Mouse (Mus musculus) CH12.LX (cell line): ENCODE measurements around the gene Klhl9. TPM values are rescaled to one million over a fixed set of nuclear protein-coding genes. Genes with fewer than 3 reads are reported as not detected.
A peak's percentile ranks its signal among the peaks of the same experiment; 100 is the strongest.

Experiments
- DNase-seq: peaks from one replicate; pipeline ENCODE4 v3.0.0-alpha.2; 2013; ENCODE audit errors: extremely low read depth
- H3K27ac ChIP-seq: 2 replicates; pipeline ENCODE4 v1.5.1; 2012; ENCODE audit warnings: low read depth, mild to moderate bottlenecking, control low read depth, moderate library complexity; ENCODE audit not compliant: insufficient read depth
- H3K27me3 ChIP-seq: replicated peaks from 2 replicates; pipeline ENCODE3; 2012; ENCODE audit warnings: inconsistent platforms
- H3K36me3 ChIP-seq, 2 experiments: replicated peaks in 1 of 2; 2 replicates each; pipeline versions ENCODE3 to v1.6.1; 2012; ENCODE audit warnings: inconsistent platforms in 1 of 2, low read length in 1 of 2, mild to moderate bottlenecking in 1 of 2, mixed read lengths in 1 of 2, moderate library complexity in 1 of 2; ENCODE audit not compliant: control insufficient read depth in 1 of 2, insufficient read depth in 1 of 2
- H3K4me1 ChIP-seq, 2 experiments: 2 replicates each; pipeline ENCODE4 v1.6.1; 2012; ENCODE audit warnings: inconsistent platforms in 1 of 2, moderate library complexity in 1 of 2; ENCODE audit not compliant: insufficient read depth in 2 of 2, control insufficient read depth in 1 of 2
- H3K4me2 ChIP-seq: 2 replicates; pipeline ENCODE4 v1.6.1; 2012; ENCODE audit warnings: low read depth, mild to moderate bottlenecking, control low read depth; ENCODE audit not compliant: poor library complexity, insufficient read depth, severe bottlenecking
- H3K4me3 ChIP-seq, 3 experiments: fragments of 150-350 bp in 1 of 3; sonication (generic) in 1 of 3; replicated peaks in 1 of 3; 2 replicates each; pipeline versions ENCODE3 to v1.5.1; 2011 to 2012; ENCODE audit warnings: low read depth in 2 of 3, low read length in 2 of 3, mild to moderate bottlenecking in 2 of 3, moderate library complexity in 2 of 3, control low read depth in 1 of 3, improper control_type of control experiment in 1 of 3, inconsistent platforms in 1 of 3, mixed read lengths in 1 of 3; ENCODE audit not compliant: poor library complexity in 1 of 3
- H3K79me2 ChIP-seq: replicated peaks from 2 replicates; pipeline ENCODE4 v1.6.1; 2012; ENCODE audit warnings: mild to moderate bottlenecking, moderate library complexity; ENCODE audit not compliant: control insufficient read depth, poor library complexity, insufficient read depth, severe bottlenecking; ENCODE audit errors: extremely low read depth
- H3K9ac ChIP-seq: 2 replicates; pipeline ENCODE4 v1.6.1; 2012; ENCODE audit warnings: low read depth, mild to moderate bottlenecking, control low read depth, moderate library complexity; ENCODE audit not compliant: insufficient read depth
- H3K9me3 ChIP-seq: replicated peaks from 2 replicates; pipeline ENCODE3; 2012; ENCODE audit warnings: low read length, inconsistent platforms, mixed read lengths
- BHLHE40 ChIP-seq: IDR thresholded peaks from 2 replicates; pipeline ENCODE4 v1.6.1; 2011; ENCODE audit warnings: mild to moderate bottlenecking, low read depth, low read length, improper control_type of control experiment
- CHD1 ChIP-seq: IDR thresholded peaks from 2 replicates; pipeline ENCODE4 v1.6.1; 2012; ENCODE audit warnings: low read depth, low read length, improper control_type of control experiment, inconsistent platforms
- CHD2 ChIP-seq: IDR thresholded peaks from 2 replicates; pipeline ENCODE4 v1.6.1; 2011; ENCODE audit warnings: low read length, improper control_type of control experiment
- CTCF ChIP-seq, 2 experiments: IDR thresholded peaks in 1 of 2; conservative IDR thresholded peaks in 1 of 2; 2 replicates each; pipeline ENCODE4 v1.5.1; 2011 to 2012; ENCODE audit warnings: low read depth in 2 of 2, low read length in 2 of 2, improper control_type of control experiment in 1 of 2, inconsistent platforms in 1 of 2, mild to moderate bottlenecking in 1 of 2, moderate library complexity in 1 of 2
- E2F4 ChIP-seq: IDR thresholded peaks from 2 replicates; pipeline ENCODE4 v1.6.1; 2011; ENCODE audit warnings: low read depth, low read length, improper control_type of control experiment; ENCODE audit not compliant: insufficient replicate concordance
- ELF1 ChIP-seq: IDR thresholded peaks from 2 replicates; pipeline ENCODE4 v1.6.1; 2014; ENCODE audit warnings: low read depth, mild to moderate bottlenecking, inconsistent platforms, low read length, improper control_type of control experiment
- EP300 ChIP-seq: IDR thresholded peaks from 2 replicates; pipeline ENCODE4 v1.6.1; 2011; ENCODE audit warnings: low read length, improper control_type of control experiment
- ETS1 ChIP-seq: conservative IDR thresholded peaks from 2 replicates; pipeline ENCODE4 v1.6.1; 2012; ENCODE audit warnings: low read depth, mild to moderate bottlenecking, inconsistent platforms, low read length, improper control_type of control experiment, moderate library complexity
- GABPA ChIP-seq: IDR thresholded peaks from 2 replicates; pipeline ENCODE4 v1.6.1; 2012; ENCODE audit warnings: low read depth, low read length, improper control_type of control experiment, inconsistent platforms; ENCODE audit not compliant: insufficient replicate concordance
- HCFC1 ChIP-seq: IDR thresholded peaks from 2 replicates; pipeline ENCODE4 v1.6.1; 2012; ENCODE audit warnings: low read depth, mild to moderate bottlenecking, inconsistent platforms, low read length, improper control_type of control experiment
- IRF4 ChIP-seq: IDR thresholded peaks from 2 replicates; pipeline ENCODE4 v1.6.1; 2014; ENCODE audit warnings: low read depth, mild to moderate bottlenecking, inconsistent platforms, low read length, improper control_type of control experiment
- JUN ChIP-seq: IDR thresholded peaks from 2 replicates; pipeline ENCODE4 v1.6.1; 2011; ENCODE audit warnings: low read depth, mild to moderate bottlenecking, low read length, improper control_type of control experiment, moderate library complexity; ENCODE audit not compliant: insufficient read depth
- JUND ChIP-seq: conservative IDR thresholded peaks from 2 replicates; pipeline ENCODE4 v1.6.1; 2011; ENCODE audit warnings: low read depth, low read length, improper control_type of control experiment
- KAT2A ChIP-seq: IDR thresholded peaks from 2 replicates; pipeline ENCODE4 v1.6.1; 2012; ENCODE audit warnings: low read length, improper control_type of control experiment, inconsistent platforms; ENCODE audit not compliant: insufficient replicate concordance
- MAFK ChIP-seq: IDR thresholded peaks from 2 replicates; pipeline ENCODE4 v1.6.1; 2011; ENCODE audit warnings: low read length, improper control_type of control experiment; ENCODE audit not compliant: insufficient replicate concordance
- MAX ChIP-seq: IDR thresholded peaks from 2 replicates; pipeline ENCODE4 v1.6.1; 2011; ENCODE audit warnings: low read length, improper control_type of control experiment
- MAZ ChIP-seq: IDR thresholded peaks from 2 replicates; pipeline ENCODE4 v1.6.1; 2012; ENCODE audit warnings: low read depth, mild to moderate bottlenecking, inconsistent platforms, low read length, improper control_type of control experiment, moderate library complexity
- MEF2A ChIP-seq: IDR thresholded peaks from 2 replicates; pipeline ENCODE4 v1.6.1; 2014; ENCODE audit warnings: low read depth, mild to moderate bottlenecking, inconsistent platforms, low read length, improper control_type of control experiment, borderline replicate concordance
- MXI1 ChIP-seq: IDR thresholded peaks from 2 replicates; pipeline ENCODE4 v1.6.1; 2011; ENCODE audit warnings: mild to moderate bottlenecking, low read depth, low read length, improper control_type of control experiment
- MYC ChIP-seq: IDR thresholded peaks from 2 replicates; pipeline ENCODE4 v1.6.1; 2011; ENCODE audit warnings: low read depth, mild to moderate bottlenecking, improper control_type of control experiment, low read length
- NELFE ChIP-seq: IDR thresholded peaks from 2 replicates; pipeline ENCODE4 v1.6.1; 2011; ENCODE audit warnings: low read depth, low read length, improper control_type of control experiment
- NRF1 ChIP-seq: IDR thresholded peaks from 2 replicates; pipeline ENCODE4 v1.6.1; 2014; ENCODE audit warnings: low read depth, mild to moderate bottlenecking, inconsistent platforms, low read length, improper control_type of control experiment, moderate library complexity
- PAX5 ChIP-seq: IDR thresholded peaks from 2 replicates; pipeline ENCODE4 v1.6.1; 2012; ENCODE audit warnings: low read length, inconsistent platforms, mixed read lengths
- POLR2A ChIP-seq: IDR thresholded peaks from 2 replicates; pipeline ENCODE4 v1.6.1; 2011; ENCODE audit warnings: low read depth, mild to moderate bottlenecking, improper control_type of control experiment, low read length
- POLR2AphosphoS2 ChIP-seq: IDR thresholded peaks from 2 replicates; pipeline ENCODE4 v1.6.1; 2011; ENCODE audit warnings: low read depth, low read length, improper control_type of control experiment
- RAD21 ChIP-seq: IDR thresholded peaks from 2 replicates; pipeline ENCODE4 v1.6.1; 2011; ENCODE audit warnings: low read depth, mild to moderate bottlenecking, low read length, improper control_type of control experiment, moderate library complexity
- RCOR1 ChIP-seq: conservative IDR thresholded peaks from 2 replicates; pipeline ENCODE4 v1.6.1; 2012; ENCODE audit warnings: low read depth, mild to moderate bottlenecking, inconsistent platforms, low read length, improper control_type of control experiment
- SIN3A ChIP-seq: IDR thresholded peaks from 2 replicates; pipeline ENCODE4 v1.6.1; 2012; ENCODE audit warnings: low read length, improper control_type of control experiment, inconsistent platforms
- SMC3 ChIP-seq: IDR thresholded peaks from 2 replicates; pipeline ENCODE4 v1.6.1; 2011; ENCODE audit warnings: low read depth, low read length, improper control_type of control experiment
- TBP ChIP-seq: conservative IDR thresholded peaks from 2 replicates; pipeline ENCODE4 v1.6.1; 2011; ENCODE audit warnings: low read depth, low read length, improper control_type of control experiment
- TCF12 ChIP-seq: IDR thresholded peaks from 2 replicates; pipeline ENCODE4 v1.6.1; 2014; ENCODE audit warnings: low read depth, mild to moderate bottlenecking, inconsistent platforms, low read length, improper control_type of control experiment
- USF1 ChIP-seq: IDR thresholded peaks from 2 replicates; pipeline ENCODE4 v1.6.1; 2014; ENCODE audit warnings: low read depth, mild to moderate bottlenecking, inconsistent platforms, low read length, improper control_type of control experiment
- USF2 ChIP-seq: conservative IDR thresholded peaks from 2 replicates; pipeline ENCODE4 v1.6.1; 2011; ENCODE audit warnings: low read depth, low read length, improper control_type of control experiment
- ZC3H11A ChIP-seq: IDR thresholded peaks from 2 replicates; pipeline ENCODE4 v1.6.1; 2012; ENCODE audit warnings: low read depth, mild to moderate bottlenecking, inconsistent platforms, low read length, improper control_type of control experiment
- ZKSCAN1 ChIP-seq: IDR thresholded peaks from 2 replicates; pipeline ENCODE4 v1.6.1; 2012; ENCODE audit warnings: low read depth, inconsistent platforms, low read length, improper control_type of control experiment, borderline replicate concordance
- ZMIZ1 ChIP-seq: IDR thresholded peaks from 2 replicates; pipeline ENCODE4 v1.6.1; 2012; ENCODE audit warnings: low read depth, mild to moderate bottlenecking, inconsistent platforms, low read length, improper control_type of control experiment
- ZNF384 ChIP-seq: IDR thresholded peaks from 2 replicates; pipeline ENCODE4 v1.6.1; 2012; ENCODE audit warnings: low read depth, low read length, improper control_type of control experiment, inconsistent platforms
- dilution Hi-C: fragments of 300-500 bp; cut with MboI; formaldehyde crosslinking; loops from 2 replicates; pipeline ENCODE4 v1.14.3; 2020; ENCODE audit warnings: low sequenced_read_pairs; ENCODE audit not compliant: extremely low pct_unique_long_range_greater_than_20kb, extremely low pct_ligation_motif_present
- in situ Hi-C: fragments of 300-500 bp; cut with MboI; formaldehyde crosslinking; loops from 3 replicates; pipeline ENCODE4 v1.14.3; 2019; ENCODE audit warnings: low sequenced_read_pairs, low pct_ligation_motif_present, low pct_unique_long_range_greater_than_20kb, mixed read lengths
- polyA plus RNA-seq: library from polyadenylated mRNA; unstranded; fragments of >175 nt; gene quantifications from 2 replicates; pipeline ENCODE4 v1.2.1, GENCODE M21; 2012; ENCODE audit warnings: low read depth; ENCODE audit not compliant: insufficient read length
- total RNA-seq, 2 experiments: library from RNA; depleted of rRNA; stranded (reverse); fragments of 300-350 nt in 1 of 2; fragments of >200 nt in 1 of 2; gene quantifications; 2 replicates each; pipeline ENCODE4 v1.2.3; 2012 to 2014

The Klhl9 gene
- total RNA-seq (2012; rRNA removed) (40.0 and 42.2 TPM in 2 replicates), total RNA-seq (2014; rRNA removed) (51.6 and 55.2 TPM in 2 replicates), polyA plus RNA-seq (16.1 and 19.1 TPM in 2 replicates)

- H3K27ac ChIP-seq, result peak within 1 kb of the TSS; percentile 85
- in situ Hi-C loops, result no loop called here
- H3K27me3 ChIP-seq, result no peaks in the 10 kb centered on the region
- dilution Hi-C loops, result no loop called here
- H3K9me3 ChIP-seq, result no peaks in the 10 kb centered on the region
- H3K9ac ChIP-seq, result peak within 1 kb of the TSS; percentile 84
- H3K79me2 ChIP-seq, result peaks cover 32% of the 10 kb centered on the region
- peak within 1 kb of the TSS; percentile 87 to 91 (median 88) for H3K4me3 ChIP-seq
- H3K36me3 ChIP-seq, result peaks cover 5 to 21% of the 10 kb centered on the region in 2 experiments
- H3K4me1 ChIP-seq, result peaks cover 6 to 32% of the 10 kb centered on the region in 2 experiments
- peak within 1 kb of the TSS; percentile 95 for H3K4me2 ChIP-seq
- peak; percentile 87 for DNase-seq
- no peak for TF ChIP-seq MYC
- no peak for TF ChIP-seq PAX5
- TF ChIP-seq NELFE, result peak; percentile 76
- TF ChIP-seq CHD2, result peak; percentile 72
- peak; percentile 83 for TF ChIP-seq NRF1
- peak; percentile 57; the same call in 1 of the 2 replicates for TF ChIP-seq ZMIZ1
- TF ChIP-seq CTCF (conservative IDR thresholded peaks at IDR 0.05 in 1 of 2, IDR thresholded peaks at IDR 0.05 in 1 of 2; ENCODE audit: low read depth in 2 of 2, low read length in 2 of 2), result no peak
- TF ChIP-seq JUN, result no peak
- 0 out of 2 replicates have a peak, but pooled peaks have one; percentile 26 for TF ChIP-seq MAX
- 0 out of 2 replicates have a peak, but pooled peaks have one; percentile 47 for TF ChIP-seq KAT2A
- peak; percentile 85; the same call in 1 of the 2 replicates for TF ChIP-seq MXI1
- TF ChIP-seq HCFC1, result peak; percentile 71
- no peak for TF ChIP-seq CHD1
- no peak for TF ChIP-seq USF2
- peak; percentile 7; the same call in 1 of the 2 replicates for TF ChIP-seq IRF4
- 0 out of 2 replicates have a peak, but pooled peaks have one; percentile 54 for TF ChIP-seq TCF12
- TF ChIP-seq TBP, result 0 out of 2 replicates have a peak, but pooled peaks have one; percentile 37
- no peak for TF ChIP-seq USF1
- peak; percentile 73; the same call in 1 of the 2 replicates for TF ChIP-seq ELF1
- TF ChIP-seq POLR2A, result peak; percentile 87
- no peak for TF ChIP-seq RCOR1
- no peak for TF ChIP-seq GABPA
- peak; percentile 43 for TF ChIP-seq SIN3A
- no peak for TF ChIP-seq ZNF384
- TF ChIP-seq E2F4, result no peak
- TF ChIP-seq EP300, result no peak
- TF ChIP-seq POLR2AphosphoS2, result no peak; the same call in 1 of the 2 replicates
- TF ChIP-seq SMC3, result no peak
- no peak for TF ChIP-seq MEF2A
- peak; percentile 34; the same call in 1 of the 2 replicates for TF ChIP-seq BHLHE40
- no peak for TF ChIP-seq MAFK
- TF ChIP-seq RAD21, result no peak
- no peak for TF ChIP-seq JUND
- no peak for TF ChIP-seq ZC3H11A
- peak; percentile 33; the same call in 1 of the 2 replicates for TF ChIP-seq ETS1
- no peak for TF ChIP-seq MAZ
- no peak for TF ChIP-seq ZKSCAN1
Observed at GRCm38 (mm10) chr4:88721791-88722721, at the start of gene Klhl9, which contains the start of gene Gm26566. Klhl9 (minus strand) TSS chr4:88722465. Gm26566 (plus strand) TSS chr4:88721805.
